Mouse (Mus musculus) central nervous system, embryonic 11.5 days (tissue): ENCODE measurements around the gene Ppl. TPM values are rescaled to one million over a fixed set of nuclear protein-coding genes. Genes with fewer than 3 reads are reported as not detected.

Experiments used
- polyA plus RNA-seq: library from polyadenylated mRNA; depleted of rRNA; stranded (reverse); fragments of >200 nt; gene quantifications from 2 replicates; pipeline ENCODE4 v1.2.3, GENCODE M21; 2012; rRNA removed

The Ppl gene
- polyA plus RNA-seq = 0.77 and 0.97 TPM in 2 replicates

GRCm38 (mm10) chr16:5132401-5132801 lies at the start of gene Ppl:
Ppl (minus strand) TSS chr16:5132421.

GRCm38 (mm10) chr16:5147037-5147385 lies 14.8 kb upstream of the Ppl start, which contains the start of gene Sec14l5:
Sec14l5 (plus strand) TSS chr16:5147109.

GRCm38 (mm10) chr16:5049774-5050234 lies 82.4 kb downstream of the Ppl start, which contains the start of the genes Glyr1 and Ubn1:
Glyr1 (minus strand) TSS chr16:5049863.
Ubn1 (plus strand) TSS chr16:5050057.

Other genes with a start within 250 kb of the Ppl start
- gene Mgrn1, start 246.2 kb downstream of the Ppl start, polyA plus RNA-seq = 47.8 and 76.7 TPM in 2 replicates
- 77.9 and 92.5 TPM in 2 replicates for gene Nudt16l1, start 193.7 kb downstream of the Ppl start, polyA plus RNA-seq
- gene Anks3, start 168.2 kb downstream of the Ppl start, polyA plus RNA-seq = 70.5 and 77.6 TPM in 2 replicates
- not detected in 2 replicates for gene Sept12, start 134.6 kb downstream of the Ppl start, polyA plus RNA-seq
- gene Smim22, start 125.1 kb downstream of the Ppl start, polyA plus RNA-seq = 1.2 and 4.4 TPM in 2 replicates
- 54.2 and 68.4 TPM in 2 replicates for gene Rogdi, start 118.9 kb downstream of the Ppl start, polyA plus RNA-seq
- 135 and 148 TPM in 2 replicates for gene Glyr1, start 82.6 kb downstream of the Ppl start, polyA plus RNA-seq
- gene Ubn1, start 82.4 kb downstream of the Ppl start, polyA plus RNA-seq = 27.7 and 38.3 TPM in 2 replicates
- gene Sec14l5, start 14.7 kb upstream of the Ppl start, polyA plus RNA-seq = 1.2 and 1.3 TPM in 2 replicates
- 7.1 and 11.6 TPM in 2 replicates for gene Nagpa, start 71.6 kb upstream of the Ppl start, polyA plus RNA-seq
- 2.7 and 4.8 TPM in 2 replicates for gene AU021092, start 89.9 kb upstream of the Ppl start, polyA plus RNA-seq
- 26.9 and 32.6 TPM in 2 replicates for gene Alg1, start 101.2 kb upstream of the Ppl start, polyA plus RNA-seq
- 10.5 and 19.1 TPM in 2 replicates for gene Eef2kmt, start 123.6 kb upstream of the Ppl start, polyA plus RNA-seq